In the genomic region with DNA sequence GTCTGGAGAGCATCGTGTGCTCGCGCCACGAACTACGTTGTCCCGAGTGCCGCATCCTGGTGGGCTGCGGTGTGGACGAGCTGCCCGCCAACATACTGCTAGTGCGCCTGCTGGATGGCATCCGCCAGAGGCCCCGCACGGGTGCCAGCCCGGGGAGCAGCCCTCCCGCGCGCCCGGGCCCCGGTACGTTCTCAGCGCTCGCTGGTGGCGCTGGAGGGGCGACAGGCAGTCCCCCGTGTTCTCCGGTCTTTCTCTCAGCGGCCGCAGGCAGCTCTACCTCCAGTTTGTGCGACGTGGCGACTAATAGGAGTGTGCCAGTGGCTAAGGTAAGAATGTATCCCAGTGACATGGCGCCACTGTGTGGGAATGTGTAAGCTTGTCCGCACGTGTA, we compare ENCODE assay signal across 8 mouse cellular contexts. TPM values are rescaled to one million over a fixed set of nuclear protein-coding genes. Genes with fewer than 3 reads are reported as not detected.
DNase-seq lines count a peak whose midpoint lies in the region; ATAC-seq and TF ChIP-seq lines count a peak whose summit lies in the region.

No protein-coding gene starts in this region.

- no peak for TF ChIP-seq CTCF in embryonic fibroblast, embryonic 13.5 days (IDR thresholded peaks at IDR 0.05; ENCODE audit: borderline replicate concordance, insufficient read depth, low read length)

- H3K9me3 ChIP-seq in ES-E14 (ENCODE audit: control insufficient read depth, insufficient read depth, low read depth, low read length): no peaks in the 10 kb centered on the region
- no peaks in the 10 kb centered on the region for H3K9me3 ChIP-seq in intestine, embryonic 15.5 days

- in situ Hi-C loops in ES-E14 (cut with MboI; ENCODE audit: low sequenced_read_pairs in 2 of 2, unreplicated experiment in 2 of 2): loop anchor here in 1 of 2 experiments (25.0 kb wide), 1 partner anchor 474 kb away; no protein-coding TSS in a partner anchor

- ATAC-seq in intestine, embryonic 15.5 days: peak; percentile 26; the same call in 1 of the 2 replicates

- H3K4me3 ChIP-seq in ES-E14 (ENCODE audit: insufficient read depth in 1 of 2, low read depth in 1 of 2, low read length in 2 of 2, poor library complexity in 1 of 2, severe bottlenecking in 1 of 2): peak overlapping the region; percentile 61 to 64
- peak overlapping the region; percentile 53 for H3K4me3 ChIP-seq in embryonic fibroblast, embryonic 13.5 days (ENCODE audit: insufficient read depth, low read length)
- peak overlapping the region; percentile 61 for H3K4me3 ChIP-seq in intestine, embryonic 15.5 days (replicated peaks)

- DNase-seq in heart, adult 11 months: peak; percentile 85
- DNase-seq in heart, adult 18-20 months: no peak
- no peak for DNase-seq in ES-E14 (ENCODE audit: low read depth, low spot score)
- DNase-seq in lung, postnatal 14 days: peak; percentile 18
- DNase-seq in right cerebral cortex, postnatal 36 days (ENCODE audit: low spot score in 2 of 2): peak; percentile 30 to 32
- DNase-seq in T-cell, adult 2 months (ENCODE audit: low spot score): no peak

- H3K4me1 ChIP-seq in ES-E14 (ENCODE audit: control insufficient read depth in 2 of 2, insufficient read depth in 2 of 2, low read length in 2 of 2, poor library complexity in 1 of 2): no peaks in the 10 kb centered on the region
- H3K4me1 ChIP-seq in embryonic fibroblast, embryonic 13.5 days (ENCODE audit: control insufficient read depth, insufficient read depth, low read length): peaks cover 9% of the 10 kb centered on the region; the same call in 1 of the 2 replicates
- H3K4me1 ChIP-seq in intestine, embryonic 15.5 days (replicated peaks): peaks cover 12% of the 10 kb centered on the region

- peaks cover 33% of the 10 kb centered on the region for H3K27me3 ChIP-seq in intestine, embryonic 15.5 days (replicated peaks)

- peak overlapping the region; percentile 100 for H3K4me2 ChIP-seq in intestine, embryonic 15.5 days (replicated peaks)

- TF ChIP-seq POLR2A in embryonic fibroblast, embryonic 13.5 days (IDR thresholded peaks at IDR 0.05; ENCODE audit: low read depth, low read length): no peak

- 1% methylated on average over 35 of the region's 35 CpGs for WGBS in intestine, embryonic 15.5 days

- H3K9ac ChIP-seq in ES-E14 (ENCODE audit: insufficient read depth, low read depth, low read length, poor library complexity, severe bottlenecking): peak overlapping the region; percentile 60
- H3K9ac ChIP-seq in intestine, embryonic 15.5 days: peak overlapping the region; percentile 29

- no peak overlapping the region for H3K27ac ChIP-seq in ES-E14 (ENCODE audit: insufficient read depth, low read depth, low read length, poor library complexity, severe bottlenecking)
- no peak overlapping the region for H3K27ac ChIP-seq in embryonic fibroblast, embryonic 13.5 days (ENCODE audit: insufficient read depth, low read length)
- H3K27ac ChIP-seq in intestine, embryonic 15.5 days: no peak overlapping the region

- no peaks in the 10 kb centered on the region for H3K36me3 ChIP-seq in ES-E14 (ENCODE audit: control insufficient read depth, insufficient read depth, low read length, poor library complexity, severe bottlenecking)
- no peaks in the 10 kb centered on the region for H3K36me3 ChIP-seq in intestine, embryonic 15.5 days

TF ChIP-seq in ES-E14, 5 proteins besides CTCF, POLR2A, EP300 and RAD21:
- TF ChIP-seq MAFK (IDR thresholded peaks at IDR 0.05; ENCODE audit: insufficient read depth, low read depth, low read length) (no peak), CHD2 (IDR thresholded peaks at IDR 0.05; ENCODE audit: low read depth, low read length) (no peak), ZNF384 (IDR thresholded peaks at IDR 0.05; ENCODE audit: low read depth, low read length) (no peak), HCFC1 (IDR thresholded peaks at IDR 0.05; ENCODE audit: borderline replicate concordance, insufficient read depth, low read length) (no peak), ZC3H11A (IDR thresholded peaks at IDR 0.05; ENCODE audit: borderline replicate concordance, low read depth, low read length) (no peak)

RNA-seq across cellular contexts. Expression of a gene that starts 0.6 kb away (rescaled TPM):
- total RNA-seq in heart, adult 18-20 months (2021): under 1 TPM; 0.77 to 0.98 TPM
- total RNA-seq in ES-E14 (2012; rRNA removed): 1.1 and 1.6 TPM in 2 replicates
- 8.0 and 9.6 TPM in 2 replicates for polyA plus RNA-seq in embryonic fibroblast, embryonic 13.5 days (2011; ENCODE audit: insufficient read length, low read depth, missing spikeins)
- 0.43 and 0.57 TPM in 2 replicates for polyA plus RNA-seq in intestine, embryonic 15.5 days (2015; fragmentation: Nextera tagmentation; extraction: Ambion mirVana)

Comparison
In these comparisons a context has a peak if more than half of its experiments do, and no peak if none do; other contexts are left out.
1. DNase-seq: peak in heart, adult 11 months (single experiment), lung, postnatal 14 days (single experiment) and right cerebral cortex, postnatal 36 days (2 of 2); none in heart, adult 18-20 months (0 of 2), ES-E14 (single experiment) and T-cell, adult 2 months (single experiment).
2. Peak in every context shown above with its lines, with median percentiles within 50 percentile points of each other: H3K4me3 ChIP-seq.